Mouse (Mus musculus): ENCODE measurements at regions not wholly inside any gene's neighbourhood (a gene's known extent, or its start where the extent isn't known, plus 50 kb on each side); places are given as distances from the start of the nearest gene placed in this dataset.
A peak's percentile ranks its signal among the peaks of the same experiment; 100 is the strongest.

DNA sequence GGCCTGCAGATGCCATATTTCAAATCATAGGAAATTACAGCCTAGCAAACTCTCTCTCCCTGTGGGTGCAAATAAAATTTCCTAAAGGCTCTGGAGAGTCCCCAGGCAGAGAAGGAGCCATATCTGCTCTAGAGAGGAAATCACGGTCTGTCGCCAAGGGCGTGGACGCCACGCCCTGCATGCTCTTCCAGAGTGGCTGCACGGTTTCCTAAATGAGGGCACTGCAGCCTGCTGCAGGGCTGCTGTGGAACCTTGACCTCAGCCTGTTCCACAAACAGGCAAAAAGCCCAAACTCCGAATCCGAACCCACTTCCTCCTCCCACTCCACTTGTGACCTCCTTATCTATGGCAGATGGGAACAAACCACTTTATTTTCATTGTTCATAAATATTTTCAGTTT lies 559.3 kb downstream of the Nr2f2 start:
- H3K27ac ChIP-seq (ENCODE audit: low read length), result no peak overlapping the region
- 35% methylated on average over 8 of the region's 8 CpGs for WGBS

DNA sequence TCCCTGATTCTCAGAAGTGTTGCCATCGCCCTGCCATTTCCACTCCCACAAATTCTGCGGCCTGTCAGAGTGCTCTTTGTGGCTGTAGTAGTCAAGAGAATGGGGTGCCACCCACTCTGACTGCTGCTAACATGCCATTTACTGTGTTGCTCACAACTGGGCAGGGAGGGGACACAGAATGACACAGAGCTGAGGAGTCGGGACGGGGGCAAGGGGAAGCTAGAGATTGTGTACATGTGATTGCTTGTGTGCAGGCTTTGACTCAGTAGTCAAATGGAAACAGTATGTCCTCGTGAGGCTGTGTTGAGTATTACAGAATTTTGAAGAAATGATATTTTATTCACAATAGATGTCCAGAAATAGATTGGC lies 595.6 kb downstream of the Nr2f2 start:
- H3K27ac ChIP-seq (ENCODE audit: low read length), result no peak overlapping the region
- no peak overlapping the region for H3K4me2 ChIP-seq (ENCODE audit: low read depth, low read length)
- 80% methylated on average over 5 of the region's 5 CpGs for WGBS
- ATAC-seq (ENCODE audit: insufficient read depth, low FRiP score), result no peak
- no peak overlapping the region for H3K4me3 ChIP-seq (replicated peaks; ENCODE audit: low read length)
- no peaks in the 10 kb centered on the region for H3K9me3 ChIP-seq (replicated peaks; ENCODE audit: control insufficient read depth, low read length)
- H3K27me3 ChIP-seq (ENCODE audit: control insufficient read depth, insufficient read depth, low read length), result no peaks in the 10 kb centered on the region
- no peak overlapping the region for H3K9ac ChIP-seq (ENCODE audit: low read length)
- no peaks in the 10 kb centered on the region for H3K36me3 ChIP-seq (ENCODE audit: control insufficient read depth, insufficient read depth, low read length)
- no peaks in the 10 kb centered on the region for H3K4me1 ChIP-seq (ENCODE audit: control insufficient read depth, insufficient read depth, low read length)

More for the DNA sequence above, 559.3 kb downstream of the Nr2f2 start:
- H3K9me3 ChIP-seq (replicated peaks; ENCODE audit: control insufficient read depth, low read length), result no peaks in the 10 kb centered on the region
- no peaks in the 10 kb centered on the region for H3K4me1 ChIP-seq (ENCODE audit: control insufficient read depth, insufficient read depth, low read length)
- H3K36me3 ChIP-seq (ENCODE audit: control insufficient read depth, insufficient read depth, low read length), result no peaks in the 10 kb centered on the region
- H3K4me3 ChIP-seq (replicated peaks; ENCODE audit: low read length), result no peak overlapping the region
- H3K4me2 ChIP-seq (ENCODE audit: low read depth, low read length), result no peak overlapping the region
- ATAC-seq (ENCODE audit: insufficient read depth, low FRiP score), result no peak
- no peak overlapping the region for H3K9ac ChIP-seq (ENCODE audit: low read length)
- H3K27me3 ChIP-seq (ENCODE audit: control insufficient read depth, insufficient read depth, low read length), result no peaks in the 10 kb centered on the region

DNA sequence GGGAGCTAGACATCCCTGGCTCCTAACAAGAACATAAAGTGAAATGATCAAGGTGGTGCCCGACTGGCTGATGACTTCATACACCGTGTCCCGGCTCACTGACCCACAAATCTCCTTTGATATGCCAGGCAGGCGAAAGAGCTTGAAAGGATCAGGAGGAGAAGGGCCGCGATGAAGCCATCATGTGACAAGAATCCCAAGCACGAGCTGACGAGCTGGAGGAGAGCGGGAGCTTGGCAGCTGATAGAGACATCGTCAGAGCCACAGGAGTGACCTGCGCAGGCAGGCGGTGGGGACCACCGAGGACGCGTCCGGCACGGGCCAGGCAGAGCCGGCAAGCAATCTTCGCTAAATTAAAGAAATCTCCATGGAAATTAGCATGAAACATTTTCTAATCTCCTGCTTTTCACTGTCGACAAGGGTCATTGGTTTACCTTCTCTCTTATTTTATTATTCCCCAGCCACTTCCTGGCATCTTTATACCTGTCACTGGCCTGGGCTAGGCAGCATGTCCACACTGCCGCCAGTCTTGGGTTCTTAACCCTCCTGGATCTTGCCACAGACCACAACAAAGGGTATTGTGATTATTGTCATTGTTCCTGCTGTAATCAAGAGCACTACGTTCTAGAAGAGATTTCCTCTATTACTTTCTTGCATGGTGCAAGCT lies 596.1 kb downstream of the Nr2f2 start:
- Histone ChIP-seq H3K27ac (ENCODE audit: low read length) (no peak overlapping the region), H3K27me3 (ENCODE audit: control insufficient read depth, insufficient read depth, low read length) (no peaks in the 10 kb centered on the region), H3K9me3 (replicated peaks; ENCODE audit: control insufficient read depth, low read length) (no peaks in the 10 kb centered on the region), H3K36me3 (ENCODE audit: control insufficient read depth, insufficient read depth, low read length) (no peaks in the 10 kb centered on the region), H3K4me2 (ENCODE audit: low read depth, low read length) (no peak overlapping the region), H3K9ac (ENCODE audit: low read length) (no peak overlapping the region), H3K4me1 (ENCODE audit: control insufficient read depth, insufficient read depth, low read length) (no peaks in the 10 kb centered on the region), H3K4me3 (replicated peaks; ENCODE audit: low read length) (no peak overlapping the region)
- no peak for ATAC-seq (ENCODE audit: insufficient read depth, low FRiP score)
- WGBS, result 71% methylated on average over 22 of the region's 22 CpGs

DNA sequence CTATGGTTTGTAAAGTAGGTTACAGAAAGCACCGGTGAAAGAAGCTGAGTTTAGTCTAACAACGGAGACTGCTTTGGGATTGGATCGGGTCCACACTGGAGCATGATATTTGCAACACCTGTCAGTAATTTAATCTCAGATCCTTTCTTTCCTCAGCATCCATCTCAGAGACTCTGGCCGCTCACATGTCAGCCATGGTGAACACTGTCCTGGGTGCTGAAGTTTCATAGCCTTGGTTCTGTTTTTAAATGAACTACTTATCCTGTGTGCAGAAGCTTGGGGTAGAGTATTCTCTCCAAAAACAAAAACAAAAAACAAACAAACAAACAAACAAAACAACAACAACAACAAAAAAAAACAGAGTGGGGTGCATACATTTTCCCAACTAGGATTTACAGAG lies 600.1 kb downstream of the Nr2f2 start:
- H3K4me1 ChIP-seq (ENCODE audit: control insufficient read depth, insufficient read depth, low read length), result no peaks in the 10 kb centered on the region

DNA sequence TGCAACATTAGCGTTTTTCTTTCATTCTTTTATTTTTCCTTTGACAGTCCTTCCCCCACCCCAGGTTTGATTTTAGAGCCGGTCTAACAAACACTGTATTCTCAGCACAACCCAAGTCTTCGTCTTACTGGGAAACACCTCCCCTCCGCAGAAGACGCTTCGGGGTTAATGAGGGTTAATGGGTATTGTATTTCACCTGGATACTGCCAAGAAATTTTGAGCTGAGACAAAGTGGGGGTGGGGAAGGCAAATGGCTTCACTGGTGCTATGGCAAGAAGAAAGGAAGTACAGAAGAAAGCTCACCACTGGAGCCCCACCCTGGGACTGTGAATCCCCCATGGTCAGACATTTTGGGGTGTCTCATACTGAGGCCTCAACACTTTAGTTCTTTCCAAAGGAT lies 626.0 kb downstream of the Nr2f2 start:
- H3K9ac ChIP-seq (ENCODE audit: low read length), result no peak overlapping the region
- no peak overlapping the region for H3K4me3 ChIP-seq (replicated peaks; ENCODE audit: low read length)
- H3K9me3 ChIP-seq (replicated peaks; ENCODE audit: control insufficient read depth, low read length), result no peaks in the 10 kb centered on the region
- no peak overlapping the region for H3K27ac ChIP-seq (ENCODE audit: low read length)
- H3K36me3 ChIP-seq (ENCODE audit: control insufficient read depth, insufficient read depth, low read length), result no peaks in the 10 kb centered on the region
- no peak for ATAC-seq (ENCODE audit: insufficient read depth, low FRiP score)
- 44% methylated on average over 6 of the region's 6 CpGs for WGBS
- no peaks in the 10 kb centered on the region for H3K27me3 ChIP-seq (ENCODE audit: control insufficient read depth, insufficient read depth, low read length)
- H3K4me2 ChIP-seq (ENCODE audit: low read depth, low read length), result no peak overlapping the region
- no peaks in the 10 kb centered on the region for H3K4me1 ChIP-seq (ENCODE audit: control insufficient read depth, insufficient read depth, low read length)

More for the DNA sequence above, 600.1 kb downstream of the Nr2f2 start:
- ATAC-seq (ENCODE audit: insufficient read depth, low FRiP score), result no peak
- Histone ChIP-seq H3K27me3 (ENCODE audit: control insufficient read depth, insufficient read depth, low read length) (no peaks in the 10 kb centered on the region), H3K36me3 (ENCODE audit: control insufficient read depth, insufficient read depth, low read length) (no peaks in the 10 kb centered on the region), H3K9ac (ENCODE audit: low read length) (no peak overlapping the region), H3K27ac (ENCODE audit: low read length) (no peak overlapping the region), H3K4me3 (replicated peaks; ENCODE audit: low read length) (no peak overlapping the region), H3K4me2 (ENCODE audit: low read depth, low read length) (no peak overlapping the region), H3K9me3 (replicated peaks; ENCODE audit: control insufficient read depth, low read length) (no peaks in the 10 kb centered on the region)
- WGBS, result 48% methylated on average over 4 of the region's 4 CpGs

DNA sequence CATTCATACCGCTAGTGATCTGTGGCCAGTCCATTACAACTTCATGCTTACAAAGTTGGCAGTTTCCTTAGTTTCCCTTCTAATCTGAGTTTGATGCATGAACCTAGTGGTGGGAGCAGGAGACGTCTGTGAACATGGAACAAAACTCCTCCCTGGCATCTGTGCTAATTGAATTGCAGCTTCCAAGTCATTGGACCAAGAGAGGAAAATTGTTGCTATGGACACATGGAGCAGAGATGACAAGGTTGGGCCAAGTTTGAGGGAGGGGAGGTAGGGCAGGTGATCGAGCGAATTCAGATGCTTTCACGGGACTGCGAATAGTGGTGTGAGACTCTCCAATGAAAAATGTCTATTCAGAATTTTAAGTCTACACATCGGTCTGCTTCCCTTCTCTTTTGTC lies 627.5 kb downstream of the Nr2f2 start:
- Histone ChIP-seq H3K9ac (ENCODE audit: low read length) (no peak overlapping the region), H3K4me2 (ENCODE audit: low read depth, low read length) (no peak overlapping the region), H3K9me3 (replicated peaks; ENCODE audit: control insufficient read depth, low read length) (no peaks in the 10 kb centered on the region), H3K4me3 (replicated peaks; ENCODE audit: low read length) (no peak overlapping the region), H3K27me3 (ENCODE audit: control insufficient read depth, insufficient read depth, low read length) (no peaks in the 10 kb centered on the region), H3K4me1 (ENCODE audit: control insufficient read depth, insufficient read depth, low read length) (no peaks in the 10 kb centered on the region), H3K36me3 (ENCODE audit: control insufficient read depth, insufficient read depth, low read length) (no peaks in the 10 kb centered on the region), H3K27ac (ENCODE audit: low read length) (no peak overlapping the region)
- ATAC-seq (ENCODE audit: insufficient read depth, low FRiP score), result no peak
- WGBS, result 82% methylated on average over 7 of the region's 7 CpGs

DNA sequence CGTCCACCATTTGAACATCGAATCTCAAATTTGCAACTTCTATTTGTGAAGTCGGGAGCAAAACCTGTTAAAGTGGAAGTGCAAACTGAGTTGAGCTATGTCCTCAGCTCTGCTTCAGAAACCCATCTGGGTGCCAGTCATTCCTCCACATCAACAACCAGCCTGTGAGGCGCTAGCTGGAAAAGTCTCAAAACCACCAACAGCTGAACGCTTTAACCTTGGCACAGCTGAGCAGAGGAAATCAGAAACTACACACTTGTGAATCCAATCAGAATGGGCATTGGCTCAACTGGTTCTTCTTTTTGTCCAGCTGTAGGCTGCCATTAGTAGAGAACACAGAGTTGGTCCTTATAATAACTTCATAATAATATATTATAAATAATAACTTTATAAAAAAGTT lies 651.5 kb downstream of the Nr2f2 start:
- Histone ChIP-seq H3K4me1 (ENCODE audit: control insufficient read depth, insufficient read depth, low read length) (0 out of 2 replicates have a peak, but pooled peaks cover 4% of the 10 kb centered on the region), H3K9ac (ENCODE audit: low read length) (no peak overlapping the region), H3K4me3 (replicated peaks; ENCODE audit: low read length) (no peak overlapping the region), H3K36me3 (ENCODE audit: control insufficient read depth, insufficient read depth, low read length) (no peaks in the 10 kb centered on the region), H3K27ac (ENCODE audit: low read length) (no peak overlapping the region), H3K9me3 (replicated peaks; ENCODE audit: control insufficient read depth, low read length) (no peaks in the 10 kb centered on the region), H3K4me2 (ENCODE audit: low read depth, low read length) (no peak overlapping the region), H3K27me3 (ENCODE audit: control insufficient read depth, insufficient read depth, low read length) (no peaks in the 10 kb centered on the region)
- ATAC-seq (ENCODE audit: insufficient read depth, low FRiP score), result no peak
- 90% methylated on average over 5 of the region's 5 CpGs for WGBS

DNA sequence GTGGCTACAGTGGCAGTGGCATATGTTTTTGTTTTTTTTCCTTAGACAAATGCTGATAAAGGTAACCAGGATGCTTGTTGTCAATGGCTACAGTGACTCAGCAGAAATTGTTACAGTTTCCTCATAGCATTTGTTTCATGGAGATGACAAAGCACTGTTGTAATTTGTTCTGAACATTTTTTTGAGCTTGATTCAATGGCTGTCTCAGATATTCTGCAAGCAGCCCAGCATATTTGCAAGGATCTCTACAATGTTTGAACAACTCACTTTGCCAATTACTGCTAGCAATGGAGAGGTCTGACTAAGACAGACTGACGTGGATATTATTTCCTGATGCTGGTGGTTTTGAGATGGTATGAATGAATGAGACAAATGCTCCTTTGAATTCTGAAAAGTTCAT lies 696.3 kb downstream of the Nr2f2 start:
- no peak overlapping the region for H3K4me2 ChIP-seq (ENCODE audit: low read depth, low read length)
- H3K27me3 ChIP-seq (ENCODE audit: control insufficient read depth, insufficient read depth, low read length), result no peaks in the 10 kb centered on the region
- no peaks in the 10 kb centered on the region for H3K9me3 ChIP-seq (replicated peaks; ENCODE audit: control insufficient read depth, low read length)
- no peak overlapping the region for H3K4me3 ChIP-seq (replicated peaks; ENCODE audit: low read length)
- H3K36me3 ChIP-seq (ENCODE audit: control insufficient read depth, insufficient read depth, low read length), result no peaks in the 10 kb centered on the region
- no peak overlapping the region for H3K27ac ChIP-seq (ENCODE audit: low read length)
- no peak for ATAC-seq (ENCODE audit: insufficient read depth, low FRiP score)
- no peak overlapping the region for H3K9ac ChIP-seq (ENCODE audit: low read length)
- WGBS, result 70% methylated on average over 1 of the region's 1 CpGs
- H3K4me1 ChIP-seq (ENCODE audit: control insufficient read depth, insufficient read depth, low read length), result no peaks in the 10 kb centered on the region

DNA sequence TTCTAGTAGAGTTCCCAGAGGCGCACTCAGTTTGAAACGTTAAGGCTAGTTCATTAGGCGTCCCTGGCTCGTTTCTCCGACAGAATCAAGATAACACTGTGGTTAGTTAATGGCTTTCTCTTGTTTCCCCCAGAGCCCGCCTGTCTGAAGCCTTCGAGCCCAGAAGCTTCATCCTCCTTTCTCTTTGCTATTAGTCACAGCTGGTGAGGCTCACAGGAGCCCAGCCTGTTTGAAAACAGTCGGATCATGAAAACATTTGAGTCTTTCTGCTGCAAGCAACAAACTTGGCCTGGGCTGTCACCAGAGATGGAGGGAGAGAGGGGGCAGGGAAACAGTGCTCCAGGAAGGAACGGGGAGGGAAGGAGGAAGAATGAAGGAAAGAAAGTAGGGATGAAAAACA lies 711.0 kb downstream of the Nr2f2 start:
- Histone ChIP-seq H3K4me1 (ENCODE audit: control insufficient read depth, insufficient read depth, low read length) (no peaks in the 10 kb centered on the region), H3K27me3 (ENCODE audit: control insufficient read depth, insufficient read depth, low read length) (no peaks in the 10 kb centered on the region), H3K4me2 (ENCODE audit: low read depth, low read length) (no peak overlapping the region), H3K27ac (ENCODE audit: low read length) (no peak overlapping the region), H3K36me3 (ENCODE audit: control insufficient read depth, insufficient read depth, low read length) (no peaks in the 10 kb centered on the region), H3K9ac (ENCODE audit: low read length) (no peak overlapping the region), H3K9me3 (replicated peaks; ENCODE audit: control insufficient read depth, low read length) (no peaks in the 10 kb centered on the region), H3K4me3 (replicated peaks; ENCODE audit: low read length) (no peak overlapping the region)
- WGBS, result 4% methylated on average over 9 of the region's 9 CpGs
- ATAC-seq (ENCODE audit: insufficient read depth, low FRiP score), result peak; percentile 44; the same call in 1 of the 2 replicates

Measured in stomach, embryonic 16.5 days (tissue).